Mouse (Mus musculus) heart, adult 8-10 months (tissue): ENCODE results near the gene Fxr1. TPM values are rescaled to one million over a fixed set of nuclear protein-coding genes. Genes with fewer than 3 reads are reported as not detected.
"Not testable (repeated sequence)": the region's sequence is repeated elsewhere in the genome, so short reads cannot be mapped to it uniquely, and the experiment has no call there.

Source experiments
- DNase-seq: peaks from one replicate; pipeline ENCODE4 v3.0.0; 2022; ENCODE audit warnings: low spot score
- total RNA-seq, 4 experiments: library from RNA; stranded (reverse); gene quantifications; 2 replicates each; pipeline ENCODE4 v1.2.4; 2022

Fxr1 gene
- total RNA-seq, 4 experiments from 2014 or later: 186 to 210 (median 200) TPM

- DNase-seq: no peak
Observed at GRCm38 (mm10) chr3:34041990-34042389, 22.2 kb downstream of the Fxr1 start.

- no peak for DNase-seq
Observed at GRCm38 (mm10) chr3:34062352-34062751, 42.6 kb downstream of the Fxr1 start.

GRCm38 (mm10) chr3:34068943-34069342 is 49.2 kb downstream of the Fxr1 start:
- not testable (repeated sequence) for DNase-seq

- DNase-seq: no peak
Observed at GRCm38 (mm10) chr3:34072726-34073125, 53.0 kb downstream of the Fxr1 start.

- DNase-seq: no peak
Observed at GRCm38 (mm10) chr3:34076058-34076759, 56.5 kb downstream of the Fxr1 start.

- DNase-seq: peak; percentile 95
Observed at GRCm38 (mm10) chr3:34080900-34081662, 61.3 kb downstream of the Fxr1 start, which contains the start of gene Dnajc19. Gene Dnajc19 (minus strand): TSS chr3:34081321.

GRCm38 (mm10) chr3:34081929-34082328 is 62.2 kb downstream of the Fxr1 start:
- DNase-seq: no peak

- DNase-seq: no peak
Observed at GRCm38 (mm10) chr3:34083655-34084054, 63.9 kb downstream of the Fxr1 start.

- no peak for DNase-seq
Observed at GRCm38 (mm10) chr3:34102891-34103290, 83.1 kb downstream of the Fxr1 start.

GRCm38 (mm10) chr3:34103902-34104672 is 84.3 kb downstream of the Fxr1 start:
- DNase-seq: no peak

- DNase-seq: no peak
Observed at GRCm38 (mm10) chr3:34106421-34106820, 86.7 kb downstream of the Fxr1 start.

GRCm38 (mm10) chr3:34107631-34108030 is 87.9 kb downstream of the Fxr1 start:
- no peak for DNase-seq

- DNase-seq: no peak
Observed at GRCm38 (mm10) chr3:34111941-34112685, 92.4 kb downstream of the Fxr1 start.

GRCm38 (mm10) chr3:34115806-34116205 is 96.1 kb downstream of the Fxr1 start:
- no peak for DNase-seq

GRCm38 (mm10) chr3:34119869-34120268 is 100.1 kb downstream of the Fxr1 start:
- DNase-seq: no peak

Other genes with a start within 250 kb of the Fxr1 start
- gene Ttc14, start 220.1 kb upstream of the Fxr1 start, total RNA-seq: 10 to 100 TPM; 11.3 to 17.9 (median 14.1) TPM
- gene Ccdc39, start 175.6 kb upstream of the Fxr1 start, total RNA-seq: under 1 TPM in 2 of 4 experiments, not detected in 2; 0.16 TPM
- gene Dnajc19, start 61.4 kb downstream of the Fxr1 start, total RNA-seq: 100 to 1,000 TPM; 134 to 161 (median 146) TPM